Comparison of ENCODE assay signal across 7 mouse cellular contexts in genomic region chr14:76420726-76421125, GRCm38 (mm10). TPM values are rescaled to one million over a fixed set of nuclear protein-coding genes. Genes with fewer than 3 reads are reported as not detected.
DNase-seq lines count a peak whose midpoint lies in the region; ATAC-seq lines count a peak whose summit lies in the region.

No protein-coding gene starts in this region.

- peaks cover 39% of the 10 kb centered on the region for H3K36me3 ChIP-seq in lung, embryonic 15.5 days
- peaks cover 43% of the 10 kb centered on the region for H3K36me3 ChIP-seq in forebrain, embryonic 15.5 days
- H3K36me3 ChIP-seq in limb, embryonic 11.5 days (ENCODE audit: control insufficient read depth, insufficient read depth, low read length) = peaks cover 21% of the 10 kb centered on the region; the same call in 1 of the 2 replicates
- H3K36me3 ChIP-seq in stomach, embryonic 16.5 days (ENCODE audit: control insufficient read depth, insufficient read depth, low read length) = peaks cover 19% of the 10 kb centered on the region

- WGBS in lung, embryonic 15.5 days = 37% methylated on average over 7 of the region's 7 CpGs
- 61% methylated on average over 7 of the region's 7 CpGs for WGBS in forebrain, embryonic 15.5 days
- 37% methylated on average over 7 of the region's 7 CpGs for WGBS in limb, embryonic 11.5 days
- whole genome bisulfite sequencing in stomach, embryonic 16.5 days = 42% methylated on average over 7 of the region's 7 CpGs

- H3K27me3 ChIP-seq in lung, embryonic 15.5 days = no peaks in the 10 kb centered on the region
- no peaks in the 10 kb centered on the region for H3K27me3 ChIP-seq in forebrain, embryonic 15.5 days
- H3K27me3 ChIP-seq in limb, embryonic 11.5 days (ENCODE audit: control insufficient read depth, insufficient read depth, low read length) = no peaks in the 10 kb centered on the region
- no peaks in the 10 kb centered on the region for H3K27me3 ChIP-seq in stomach, embryonic 16.5 days (ENCODE audit: control insufficient read depth, insufficient read depth, low read length)

- H3K4me3 ChIP-seq in lung, embryonic 15.5 days = peak overlapping the region; percentile 12; the same call in 1 of the 2 replicates
- peak overlapping the region; percentile 32 for H3K4me3 ChIP-seq in forebrain, embryonic 15.5 days
- no peak overlapping the region; the same call in 1 of the 2 replicates for H3K4me3 ChIP-seq in limb, embryonic 11.5 days (ENCODE audit: low read depth, low read length)
- no peak overlapping the region for H3K4me3 ChIP-seq in stomach, embryonic 16.5 days (replicated peaks; ENCODE audit: low read length)

- no peak for DNase-seq in lung, postnatal 10 days
- DNase-seq in limb, embryonic 11.5 days (ENCODE audit: low spot score) = no peak
- DNase-seq in layer of hippocampus, postnatal 10 days (ENCODE audit: low spot score in 2 of 2) = no peak
- DNase-seq in testis, postnatal 14 days (ENCODE audit: low spot score) = no peak

- no peaks in the 10 kb centered on the region for H3K9me3 ChIP-seq in lung, embryonic 15.5 days
- no peaks in the 10 kb centered on the region for H3K9me3 ChIP-seq in forebrain, embryonic 15.5 days
- H3K9me3 ChIP-seq in limb, embryonic 11.5 days (ENCODE audit: control insufficient read depth, low read length) = no peaks in the 10 kb centered on the region
- no peaks in the 10 kb centered on the region for H3K9me3 ChIP-seq in stomach, embryonic 16.5 days (replicated peaks; ENCODE audit: control insufficient read depth, low read length)

- no peak overlapping the region for H3K27ac ChIP-seq in lung, embryonic 15.5 days
- H3K27ac ChIP-seq in forebrain, embryonic 15.5 days (replicated peaks) = no peak overlapping the region
- no peak overlapping the region for H3K27ac ChIP-seq in limb, embryonic 11.5 days (replicated peaks; ENCODE audit: low read depth, low read length)
- H3K27ac ChIP-seq in stomach, embryonic 16.5 days (ENCODE audit: low read length) = no peak overlapping the region

- no peak for ATAC-seq in lung, embryonic 15.5 days (ENCODE audit: borderline replicate concordance, extremely low read depth, low FRiP score, low TSS enrichment)
- ATAC-seq in forebrain, embryonic 15.5 days (replicated peaks) = no peak
- no peak; the same call in 1 of the 2 replicates for ATAC-seq in limb, embryonic 11.5 days (ENCODE audit: insufficient number of reproducible peaks, low FRiP score, low TSS enrichment, low read depth)
- no peak for ATAC-seq in stomach, embryonic 16.5 days (ENCODE audit: insufficient read depth, low FRiP score)

- peak overlapping the region; percentile 40 for H3K4me2 ChIP-seq in lung, embryonic 15.5 days
- H3K4me2 ChIP-seq in forebrain, embryonic 15.5 days (replicated peaks) = peak overlapping the region; percentile 61
- peak overlapping the region; percentile 34 for H3K4me2 ChIP-seq in limb, embryonic 11.5 days (ENCODE audit: low read depth, severe bottlenecking)
- peak overlapping the region; percentile 28 for H3K4me2 ChIP-seq in stomach, embryonic 16.5 days (ENCODE audit: low read depth, low read length)

- 0 out of 2 replicates have a peak overlapping the region, but pooled peaks have one; percentile 7 for H3K9ac ChIP-seq in lung, embryonic 15.5 days
- 0 out of 2 replicates have a peak overlapping the region, but pooled peaks have one; percentile 11 for H3K9ac ChIP-seq in forebrain, embryonic 15.5 days (replicated peaks)
- no peak overlapping the region for H3K9ac ChIP-seq in limb, embryonic 11.5 days (ENCODE audit: low read length)
- peak overlapping the region; percentile 32; the same call in 1 of the 2 replicates for H3K9ac ChIP-seq in stomach, embryonic 16.5 days (ENCODE audit: low read length)

- peaks cover 51% of the 10 kb centered on the region for H3K4me1 ChIP-seq in lung, embryonic 15.5 days
- H3K4me1 ChIP-seq in forebrain, embryonic 15.5 days = peaks cover 82% of the 10 kb centered on the region
- H3K4me1 ChIP-seq in limb, embryonic 11.5 days (ENCODE audit: control insufficient read depth, insufficient read depth, low read length) = peaks cover 39% of the 10 kb centered on the region
- H3K4me1 ChIP-seq in stomach, embryonic 16.5 days (ENCODE audit: control insufficient read depth, insufficient read depth, low read length) = peaks cover 39% of the 10 kb centered on the region

RNA-seq across cellular contexts. Expression of gene Tsc22d1, which starts 6.0 kb away (rescaled TPM):
- 625 and 654 TPM in 2 replicates for polyA plus RNA-seq in lung, embryonic 15.5 days (2015; fragmentation: Nextera tagmentation; extraction: Ambion mirVana)
- 711 and 729 TPM in 2 replicates for polyA plus RNA-seq in forebrain, embryonic 15.5 days (2015; fragmentation: Nextera tagmentation; extraction: Ambion mirVana)
- 511 and 527 TPM in 2 replicates for polyA plus RNA-seq in limb, embryonic 11.5 days (2014; fragmentation: Nextera tagmentation; extraction: Ambion mirVana)
- polyA plus RNA-seq in stomach, embryonic 16.5 days (2015; fragmentation: Nextera tagmentation; extraction: Ambion mirVana) = 568 and 650 TPM in 2 replicates
- 100 to 1,000 TPM; 530 to 560 TPM for total RNA-seq in layer of hippocampus, postnatal 10 days (2021)

Comparison
In these comparisons a context has a peak if more than half of its experiments do, and no peak if none do; other contexts are left out.
1. H3K4me3 ChIP-seq: peak in lung, embryonic 15.5 days (single experiment) and forebrain, embryonic 15.5 days (single experiment); none in limb, embryonic 11.5 days (single experiment) and stomach, embryonic 16.5 days (single experiment).
2. Peak in every context shown above with its lines, with median percentiles within 50 percentile points of each other: H3K4me2 ChIP-seq.